18 mouse cellular contexts compared by ENCODE assay signal in genomic region chr7:30204380-30204779, GRCm38 (mm10). TPM values are rescaled to one million over a fixed set of nuclear protein-coding genes. Genes with fewer than 3 reads are reported as not detected.
DNase-seq lines count a peak whose midpoint lies in the region; ATAC-seq and TF ChIP-seq lines count a peak whose summit lies in the region.
"Had no signal": no experiment of that assay in that cellular context is flagged by ENCODE, and none has a peak within 500 bp of the region (broad histone marks: within the 10 kb centered on the region; RNA-seq: fewer than 3 reads in every experiment).

No protein-coding gene starts in this region.

- H3K27me3 ChIP-seq in hindbrain, embryonic 13.5 days = 0 out of 2 replicates have a peak, but pooled peaks cover 2% of the 10 kb centered on the region
- no peaks in the 10 kb centered on the region for H3K27me3 ChIP-seq in hindbrain, embryonic 14.5 days (ENCODE audit: control insufficient read depth, insufficient read depth, low read length)
- H3K27me3 ChIP-seq in MEL (ENCODE audit: control insufficient read depth in 1 of 2, insufficient read depth in 2 of 2, low read length in 2 of 2) = peaks cover 0 to 2% of the 10 kb centered on the region in 2 experiments; a peak in 2 of 4 replicates
- H3K27me3 ChIP-seq in liver, embryonic 15.5 days = no peaks in the 10 kb centered on the region
- no peaks in the 10 kb centered on the region for H3K27me3 ChIP-seq in kidney, embryonic 16.5 days (ENCODE audit: insufficient read depth, low read length)

- DNase-seq in cerebellum, adult 11-12 months = peak; percentile 18
- no peak for DNase-seq in hindbrain, embryonic 14.5 days (ENCODE audit: low spot score)
- DNase-seq in MEL (ENCODE audit: low read depth, low spot score) = peak; percentile 63
- DNase-seq in yolk sac, embryonic 10.5 days (ENCODE audit: low spot score) = no peak
- DNase-seq: B cell, adult 2 months; cerebellum, postnatal 36 days; kidney, postnatal 4 days; lung, adult 18-20 months; right cerebral cortex, postnatal 14 days; thymus, postnatal 14 days had no signal

- 21% methylated on average over 8 of the region's 8 CpGs for WGBS in hindbrain, embryonic 13.5 days
- 18% methylated on average over 8 of the region's 8 CpGs for WGBS in hindbrain, embryonic 14.5 days
- 25% methylated on average over 8 of the region's 8 CpGs for WGBS in liver, embryonic 15.5 days (ENCODE audit: insufficient replicate concordance)
- WGBS in kidney, embryonic 16.5 days = 46% methylated on average over 8 of the region's 8 CpGs

- 0 out of 2 replicates have a peak overlapping the region, but pooled peaks have one; percentile 18 for H3K4me2 ChIP-seq in hindbrain, embryonic 13.5 days
- no peak overlapping the region for H3K4me2 ChIP-seq in hindbrain, embryonic 14.5 days (replicated peaks)
- peak overlapping the region; percentile 25; the same call in 1 of the 2 replicates for H3K4me2 ChIP-seq in liver, embryonic 15.5 days
- no peak overlapping the region for H3K4me2 ChIP-seq in kidney, embryonic 16.5 days (replicated peaks; ENCODE audit: low read depth, low read length)

- no peaks in the 10 kb centered on the region for H3K36me3 ChIP-seq in hindbrain, embryonic 13.5 days
- no peaks in the 10 kb centered on the region for H3K36me3 ChIP-seq in hindbrain, embryonic 14.5 days (replicated peaks; ENCODE audit: control insufficient read depth, insufficient read depth)
- peaks cover 0 to 3% of the 10 kb centered on the region in 2 experiments; a peak in 1 of 4 replicates for H3K36me3 ChIP-seq in MEL (ENCODE audit: control insufficient read depth in 1 of 2, insufficient read depth in 2 of 2, low read length in 2 of 2)
- no peaks in the 10 kb centered on the region for H3K36me3 ChIP-seq in liver, embryonic 15.5 days (replicated peaks)
- H3K36me3 ChIP-seq in kidney, embryonic 16.5 days (ENCODE audit: insufficient read depth, low read length) = no peaks in the 10 kb centered on the region
- H3K36me3 ChIP-seq: midbrain, embryonic 10.5 days had no signal

- H3K79me2 ChIP-seq in MEL (ENCODE audit: control insufficient read depth, insufficient read depth, low read length, poor library complexity) = no peaks in the 10 kb centered on the region

- TF ChIP-seq EP300 in MEL (IDR thresholded peaks at IDR 0.05; ENCODE audit: low read depth in 1 of 2, low read length in 2 of 2) = no peak

- ATAC-seq in cerebellum, adult (ENCODE audit: insufficient number of reproducible peaks, low FRiP score, low TSS enrichment) = no peak
- ATAC-seq in hindbrain, embryonic 13.5 days (ENCODE audit: low FRiP score) = no peak
- no peak for ATAC-seq in hindbrain, embryonic 14.5 days (ENCODE audit: low FRiP score)
- no peak for ATAC-seq in liver, embryonic 15.5 days (ENCODE audit: insufficient read depth)
- no peak for ATAC-seq in kidney, embryonic 16.5 days (ENCODE audit: low FRiP score, low TSS enrichment)
- ATAC-seq: hindbrain, postnatal 0 days; Patski had no signal

- TF ChIP-seq POLR2A in MEL (IDR thresholded peaks at IDR 0.05; ENCODE audit: control insufficient read depth in 1 of 2, insufficient read depth in 1 of 2, low read depth in 1 of 2, low read length in 2 of 2, poor library complexity in 1 of 2) = no peak

- no peak for TF ChIP-seq RAD21 in MEL (IDR thresholded peaks at IDR 0.05; ENCODE audit: low read depth, low read length)

- H3K9me3 ChIP-seq in hindbrain, embryonic 13.5 days = no peaks in the 10 kb centered on the region
- no peaks in the 10 kb centered on the region for H3K9me3 ChIP-seq in hindbrain, embryonic 14.5 days (ENCODE audit: control insufficient read depth, low read length)
- H3K9me3 ChIP-seq in MEL (replicated peaks; ENCODE audit: insufficient read depth, low read length) = no peaks in the 10 kb centered on the region
- no peaks in the 10 kb centered on the region for H3K9me3 ChIP-seq in liver, embryonic 15.5 days (replicated peaks)
- H3K9me3 ChIP-seq in kidney, embryonic 16.5 days (ENCODE audit: low read length) = no peaks in the 10 kb centered on the region
- H3K9me3 ChIP-seq: midbrain, embryonic 10.5 days had no signal

- no peak overlapping the region for H3K4me3 ChIP-seq in hindbrain, embryonic 13.5 days
- H3K4me3 ChIP-seq in hindbrain, embryonic 14.5 days (replicated peaks; ENCODE audit: low read length) = no peak overlapping the region
- H3K4me3 ChIP-seq in MEL (ENCODE audit: control insufficient read depth in 1 of 2, insufficient read depth in 1 of 2, low read depth in 2 of 2, low read length in 2 of 2) = peak overlapping the region; percentile 82 to 90
- H3K4me3 ChIP-seq in liver, embryonic 15.5 days (replicated peaks) = no peak overlapping the region
- H3K4me3 ChIP-seq in kidney, embryonic 16.5 days (ENCODE audit: low read length) = no peak overlapping the region
- H3K4me3 ChIP-seq: midbrain, embryonic 10.5 days had no signal

- TF ChIP-seq CTCF in MEL (IDR thresholded peaks at IDR 0.05 in 2 of 3, conservative IDR thresholded peaks at IDR 0.05 in 1 of 3; ENCODE audit: control insufficient read depth in 1 of 3, insufficient read depth in 1 of 3, low read depth in 2 of 3, low read length in 3 of 3, poor library complexity in 1 of 3, severe bottlenecking in 1 of 3) = no peak

- peaks cover 6% of the 10 kb centered on the region for H3K4me1 ChIP-seq in hindbrain, embryonic 13.5 days (replicated peaks)
- H3K4me1 ChIP-seq in hindbrain, embryonic 14.5 days (replicated peaks; ENCODE audit: control insufficient read depth, insufficient read depth, low read length) = no peaks in the 10 kb centered on the region
- H3K4me1 ChIP-seq in MEL (ENCODE audit: control insufficient read depth in 1 of 2, insufficient read depth in 2 of 2, low read length in 2 of 2) = peaks cover 0 to 4% of the 10 kb centered on the region in 2 experiments; a peak in 1 of 4 replicates
- H3K4me1 ChIP-seq in liver, embryonic 15.5 days (replicated peaks) = peaks cover 11% of the 10 kb centered on the region
- H3K4me1 ChIP-seq in kidney, embryonic 16.5 days (ENCODE audit: insufficient read depth, low read length) = 0 out of 2 replicates have a peak, but pooled peaks cover 3% of the 10 kb centered on the region

- no peak overlapping the region for H3K27ac ChIP-seq in hindbrain, embryonic 13.5 days
- H3K27ac ChIP-seq in hindbrain, embryonic 14.5 days = no peak overlapping the region
- H3K27ac ChIP-seq in MEL (ENCODE audit: control insufficient read depth, low read depth, low read length) = peak overlapping the region; percentile 24; the same call in 1 of the 2 replicates
- no peak overlapping the region for H3K27ac ChIP-seq in liver, embryonic 15.5 days (replicated peaks)
- no peak overlapping the region for H3K27ac ChIP-seq in kidney, embryonic 16.5 days (ENCODE audit: low read length)
- H3K27ac ChIP-seq: hindbrain, postnatal 0 days; midbrain, embryonic 10.5 days had no signal

- no peak overlapping the region for H3K9ac ChIP-seq in hindbrain, embryonic 13.5 days
- H3K9ac ChIP-seq in hindbrain, embryonic 14.5 days = no peak overlapping the region
- peak overlapping the region; percentile 75 for H3K9ac ChIP-seq in MEL (ENCODE audit: control insufficient read depth, low read depth, low read length, poor library complexity, severe bottlenecking)
- H3K9ac ChIP-seq in liver, embryonic 15.5 days = no peak overlapping the region
- no peak overlapping the region for H3K9ac ChIP-seq in kidney, embryonic 16.5 days (replicated peaks; ENCODE audit: low read length)

RNA-seq across cellular contexts. Expression of gene Capns1, which starts 5.8 kb away (rescaled TPM):
- 68.1 and 78.1 TPM in 2 replicates for polyA plus RNA-seq in hindbrain, embryonic 13.5 days (2015; fragmentation: Nextera tagmentation; extraction: Ambion mirVana)
- 62.0 and 70.7 TPM in 2 replicates for polyA plus RNA-seq in hindbrain, embryonic 14.5 days (2014; fragmentation: Nextera tagmentation; extraction: Ambion mirVana)
- total RNA-seq in MEL (2012; rRNA removed) = 31.7 and 38.3 TPM in 2 replicates
- polyA plus RNA-seq in MEL (2012; ENCODE audit: insufficient read depth in 1 of 2, insufficient read length in 2 of 2, low read depth in 1 of 2, low replicate concordance in 2 of 2, missing spikeins in 1 of 2) = 100 to 1,000 TPM in 1 of 2 experiments, not detected in 1; 354 TPM
- 36.2 and 40.8 TPM in 2 replicates for polyA plus RNA-seq in liver, embryonic 15.5 days (2015; fragmentation: Nextera tagmentation; extraction: Ambion mirVana)
- polyA plus RNA-seq in kidney, embryonic 16.5 days (2015; fragmentation: Nextera tagmentation; extraction: Ambion mirVana) = 105 and 111 TPM in 2 replicates

RNA-seq across cellular contexts. Expression of gene Cox7a1, which starts 20.4 kb away (rescaled TPM):
- polyA plus RNA-seq in hindbrain, embryonic 13.5 days (2015; fragmentation: Nextera tagmentation; extraction: Ambion mirVana) = 4.5 and 8.0 TPM in 2 replicates
- 6.0 and 6.9 TPM in 2 replicates for polyA plus RNA-seq in hindbrain, embryonic 14.5 days (2014; fragmentation: Nextera tagmentation; extraction: Ambion mirVana)
- total RNA-seq in MEL (2012; rRNA removed) = 8.9 and 9.9 TPM in 2 replicates
- 10 to 100 TPM in 1 of 2 experiments, not detected in 1; 11.1 TPM for polyA plus RNA-seq in MEL (2012; ENCODE audit: insufficient read depth in 1 of 2, insufficient read length in 2 of 2, low read depth in 1 of 2, low replicate concordance in 2 of 2, missing spikeins in 1 of 2)
- polyA plus RNA-seq in liver, embryonic 15.5 days (2015; fragmentation: Nextera tagmentation; extraction: Ambion mirVana) = 5.6 and 7.7 TPM in 2 replicates
- 11.7 and 13.8 TPM in 2 replicates for polyA plus RNA-seq in kidney, embryonic 16.5 days (2015; fragmentation: Nextera tagmentation; extraction: Ambion mirVana)
- total RNA-seq: hindbrain, postnatal 0 days had no signal

RNA-seq across cellular contexts. Expression of gene Polr2i, which starts 27.4 kb away (rescaled TPM):
- 174 and 175 TPM in 2 replicates for polyA plus RNA-seq in hindbrain, embryonic 13.5 days (2015; fragmentation: Nextera tagmentation; extraction: Ambion mirVana)
- polyA plus RNA-seq in hindbrain, embryonic 14.5 days (2014; fragmentation: Nextera tagmentation; extraction: Ambion mirVana) = 179 and 199 TPM in 2 replicates
- 109 and 128 TPM in 2 replicates for total RNA-seq in MEL (2012; rRNA removed)
- 100 to 1,000 TPM in 1 of 2 experiments, not detected in 1; 118 TPM for polyA plus RNA-seq in MEL (2012; ENCODE audit: insufficient read depth in 1 of 2, insufficient read length in 2 of 2, low read depth in 1 of 2, low replicate concordance in 2 of 2, missing spikeins in 1 of 2)
- 43.3 and 44.4 TPM in 2 replicates for polyA plus RNA-seq in liver, embryonic 15.5 days (2015; fragmentation: Nextera tagmentation; extraction: Ambion mirVana)
- polyA plus RNA-seq in kidney, embryonic 16.5 days (2015; fragmentation: Nextera tagmentation; extraction: Ambion mirVana) = 145 and 146 TPM in 2 replicates

RNA-seq across cellular contexts. Expression of gene Tbcb, which starts 27.7 kb away (rescaled TPM):
- polyA plus RNA-seq in hindbrain, embryonic 13.5 days (2015; fragmentation: Nextera tagmentation; extraction: Ambion mirVana) = 383 and 390 TPM in 2 replicates
- 390 and 397 TPM in 2 replicates for polyA plus RNA-seq in hindbrain, embryonic 14.5 days (2014; fragmentation: Nextera tagmentation; extraction: Ambion mirVana)
- total RNA-seq in MEL (2012; rRNA removed) = 54.8 and 55.0 TPM in 2 replicates
- 10 to 100 TPM in 1 of 2 experiments, not detected in 1; 72.6 TPM for polyA plus RNA-seq in MEL (2012; ENCODE audit: insufficient read depth in 1 of 2, insufficient read length in 2 of 2, low read depth in 1 of 2, low replicate concordance in 2 of 2, missing spikeins in 1 of 2)
- polyA plus RNA-seq in liver, embryonic 15.5 days (2015; fragmentation: Nextera tagmentation; extraction: Ambion mirVana) = 42.0 and 44.0 TPM in 2 replicates
- polyA plus RNA-seq in kidney, embryonic 16.5 days (2015; fragmentation: Nextera tagmentation; extraction: Ambion mirVana) = 180 and 206 TPM in 2 replicates

RNA-seq across cellular contexts. Expression of gene Ovol3, which starts 31.1 kb away (rescaled TPM):
- not detected in 2 replicates for polyA plus RNA-seq in hindbrain, embryonic 13.5 days (2015; fragmentation: Nextera tagmentation; extraction: Ambion mirVana)
- polyA plus RNA-seq in hindbrain, embryonic 14.5 days (2014; fragmentation: Nextera tagmentation; extraction: Ambion mirVana) = not detected in 2 replicates
- not detected in 2 replicates for total RNA-seq in MEL (2012; rRNA removed)
- polyA plus RNA-seq in MEL (2012; ENCODE audit: insufficient read depth in 1 of 2, insufficient read length in 2 of 2, low read depth in 1 of 2, low replicate concordance in 2 of 2, missing spikeins in 1 of 2) = under 1 TPM in 1 of 2 experiments, not detected in 1; 0.17 TPM
- not detected in 2 replicates for polyA plus RNA-seq in liver, embryonic 15.5 days (2015; fragmentation: Nextera tagmentation; extraction: Ambion mirVana)
- not detected in 2 replicates for polyA plus RNA-seq in kidney, embryonic 16.5 days (2015; fragmentation: Nextera tagmentation; extraction: Ambion mirVana)
- total RNA-seq: hindbrain, postnatal 0 days had no signal
- polyA plus RNA-seq: hindbrain, postnatal 0 days; midbrain, embryonic 10.5 days; neural tube, embryonic 11.5 days; Patski had no signal

Comparison
In these comparisons a context has a peak if more than half of its experiments do, and no peak if none do; other contexts are left out.
1. H3K4me2 ChIP-seq: peak in hindbrain, embryonic 13.5 days (single experiment) and liver, embryonic 15.5 days (single experiment); none in hindbrain, embryonic 14.5 days (single experiment) and kidney, embryonic 16.5 days (single experiment).
2. DNase-seq: peak in cerebellum, adult 11-12 months (single experiment) and MEL (single experiment); none in hindbrain, embryonic 14.5 days (single experiment) and yolk sac, embryonic 10.5 days (single experiment).
3. H3K4me3 ChIP-seq: peak in MEL (2 of 2); none in hindbrain, embryonic 13.5 days (single experiment), hindbrain, embryonic 14.5 days (single experiment), liver, embryonic 15.5 days (single experiment) and kidney, embryonic 16.5 days (single experiment).